Mouse (Mus musculus): Measurements from ENCODE around the gene Prr5l. TPM values are rescaled to one million over a fixed set of nuclear protein-coding genes. Genes with fewer than 3 reads are reported as not detected.
A peak's percentile ranks its signal among the peaks of the same experiment; 100 is the strongest.

The Prr5l gene
- 40.5 and 41.7 TPM in 2 replicates for polyA plus RNA-seq (2015; fragmentation: Nextera tagmentation; extraction: Ambion mirVana)

- H3K4me1 ChIP-seq: peaks cover 18% of the 10 kb centered on the region
- no peaks in the 10 kb centered on the region; the same call in 1 of the 2 replicates for H3K27me3 ChIP-seq
- no peaks in the 10 kb centered on the region for H3K36me3 ChIP-seq
- H3K27ac ChIP-seq: no peak within 1 kb of the TSS; the same call in 1 of the 2 replicates
- no peak within 1 kb of the TSS for H3K9ac ChIP-seq
- H3K9me3 ChIP-seq: no peaks in the 10 kb centered on the region
- H3K4me3 ChIP-seq: no peak within 1 kb of the TSS
- WGBS: 35% methylated on average over 3 of the region's 3 CpGs
- no peak for ATAC-seq (ENCODE audit: borderline replicate concordance, extremely low read depth, low FRiP score, low TSS enrichment)
- no peak within 1 kb of the TSS for H3K4me2 ChIP-seq
Observed at GRCm38 (mm10) chr2:101882998-101883397, at the start of gene Prr5l. Gene Prr5l, minus strand, starts transcription at chr2:101883027.

- no peak for ATAC-seq (ENCODE audit: borderline replicate concordance, extremely low read depth, low FRiP score, low TSS enrichment)
- no peaks in the 10 kb centered on the region; the same call in 1 of the 2 replicates for H3K4me1 ChIP-seq
- WGBS: 84% methylated on average over 14 of the region's 14 CpGs
- H3K27ac ChIP-seq: no peak overlapping the region
- no peaks in the 10 kb centered on the region for H3K36me3 ChIP-seq
- no peak overlapping the region for H3K9ac ChIP-seq
- H3K4me2 ChIP-seq: no peak overlapping the region
- H3K4me3 ChIP-seq: no peak overlapping the region
- no peaks in the 10 kb centered on the region for H3K9me3 ChIP-seq
- H3K27me3 ChIP-seq: no peaks in the 10 kb centered on the region
Observed at GRCm38 (mm10) chr2:101932169-101932936, 49.5 kb upstream of the Prr5l start.

GRCm38 (mm10) chr2:101925591-101926188 lies 42.9 kb upstream of the Prr5l start:
- no peaks in the 10 kb centered on the region for H3K27me3 ChIP-seq
- WGBS: 82% methylated on average over 12 of the region's 12 CpGs
- H3K4me3 ChIP-seq: no peak overlapping the region
- no peaks in the 10 kb centered on the region for H3K36me3 ChIP-seq
- no peak for ATAC-seq (ENCODE audit: borderline replicate concordance, extremely low read depth, low FRiP score, low TSS enrichment)
- H3K9me3 ChIP-seq: no peaks in the 10 kb centered on the region
- no peak overlapping the region for H3K4me2 ChIP-seq
- 0 out of 2 replicates have a peak, but pooled peaks cover 7% of the 10 kb centered on the region for H3K4me1 ChIP-seq
- no peak overlapping the region for H3K9ac ChIP-seq
- no peak overlapping the region for H3K27ac ChIP-seq

GRCm38 (mm10) chr2:101925183-101925582 lies 42.4 kb upstream of the Prr5l start:
- Histone ChIP-seq H3K27me3 (no peaks in the 10 kb centered on the region), H3K27ac (no peak overlapping the region), H3K36me3 (no peaks in the 10 kb centered on the region), H3K4me3 (no peak overlapping the region), H3K4me1 (0 out of 2 replicates have a peak, but pooled peaks cover 7% of the 10 kb centered on the region), H3K4me2 (no peak overlapping the region), H3K9ac (no peak overlapping the region), H3K9me3 (no peaks in the 10 kb centered on the region)
- WGBS: 83% methylated on average over 3 of the region's 3 CpGs
- no peak for ATAC-seq (ENCODE audit: borderline replicate concordance, extremely low read depth, low FRiP score, low TSS enrichment)

- Histone ChIP-seq H3K9ac (no peak overlapping the region), H3K4me2 (peak overlapping the region; percentile 3; the same call in 1 of the 2 replicates), H3K27me3 (no peaks in the 10 kb centered on the region), H3K9me3 (no peaks in the 10 kb centered on the region), H3K27ac (peak overlapping the region; percentile 0; the same call in 1 of the 2 replicates), H3K36me3 (no peaks in the 10 kb centered on the region), H3K4me1 (0 out of 2 replicates have a peak, but pooled peaks cover 7% of the 10 kb centered on the region), H3K4me3 (no peak overlapping the region)
- ATAC-seq (ENCODE audit: borderline replicate concordance, extremely low read depth, low FRiP score, low TSS enrichment): no peak
- WGBS: 59% methylated on average over 4 of the region's 4 CpGs
Observed at GRCm38 (mm10) chr2:101923181-101923580, 40.4 kb upstream of the Prr5l start.

GRCm38 (mm10) chr2:101922302-101922701 lies 39.5 kb upstream of the Prr5l start:
- Histone ChIP-seq H3K27ac (no peak overlapping the region), H3K4me2 (no peak overlapping the region), H3K27me3 (no peaks in the 10 kb centered on the region), H3K4me3 (no peak overlapping the region), H3K9me3 (no peaks in the 10 kb centered on the region), H3K9ac (no peak overlapping the region), H3K36me3 (no peaks in the 10 kb centered on the region), H3K4me1 (0 out of 2 replicates have a peak, but pooled peaks cover 7% of the 10 kb centered on the region)
- 88% methylated on average over 4 of the region's 4 CpGs for WGBS
- ATAC-seq (ENCODE audit: borderline replicate concordance, extremely low read depth, low FRiP score, low TSS enrichment): no peak

GRCm38 (mm10) chr2:101920136-101920554 lies 37.3 kb upstream of the Prr5l start:
- ATAC-seq (ENCODE audit: borderline replicate concordance, extremely low read depth, low FRiP score, low TSS enrichment): no peak
- 47% methylated on average over 2 of the region's 2 CpGs for WGBS
- Histone ChIP-seq H3K4me2 (no peak overlapping the region), H3K4me3 (no peak overlapping the region), H3K9me3 (no peaks in the 10 kb centered on the region), H3K27ac (no peak overlapping the region), H3K27me3 (no peaks in the 10 kb centered on the region), H3K36me3 (no peaks in the 10 kb centered on the region), H3K4me1 (0 out of 2 replicates have a peak, but pooled peaks cover 7% of the 10 kb centered on the region), H3K9ac (no peak overlapping the region)

- 81% methylated on average over 7 of the region's 7 CpGs for WGBS
- ATAC-seq (ENCODE audit: borderline replicate concordance, extremely low read depth, low FRiP score, low TSS enrichment): no peak
Observed at GRCm38 (mm10) chr2:101918518-101918917, 35.7 kb upstream of the Prr5l start.

GRCm38 (mm10) chr2:101909326-101910080 lies 26.7 kb upstream of the Prr5l start:
- no peak for ATAC-seq (ENCODE audit: borderline replicate concordance, extremely low read depth, low FRiP score, low TSS enrichment)
- Histone ChIP-seq H3K9me3 (no peaks in the 10 kb centered on the region), H3K9ac (no peak overlapping the region), H3K4me3 (no peak overlapping the region), H3K4me1 (peaks cover 5% of the 10 kb centered on the region; the same call in 1 of the 2 replicates), H3K27ac (no peak overlapping the region), H3K36me3 (no peaks in the 10 kb centered on the region), H3K27me3 (no peaks in the 10 kb centered on the region), H3K4me2 (no peak overlapping the region)
- WGBS: 84% methylated on average over 15 of the region's 15 CpGs

More at GRCm38 (mm10) chr2:101918518-101918917, 35.7 kb upstream of the Prr5l start:
- Histone ChIP-seq H3K9me3 (no peaks in the 10 kb centered on the region), H3K9ac (no peak overlapping the region), H3K4me2 (no peak overlapping the region), H3K4me1 (0 out of 2 replicates have a peak, but pooled peaks cover 2% of the 10 kb centered on the region), H3K27ac (no peak overlapping the region), H3K36me3 (no peaks in the 10 kb centered on the region), H3K4me3 (no peak overlapping the region), H3K27me3 (no peaks in the 10 kb centered on the region)

GRCm38 (mm10) chr2:101908773-101909172 lies 25.9 kb upstream of the Prr5l start:
- Histone ChIP-seq H3K4me1 (peaks cover 5% of the 10 kb centered on the region; the same call in 1 of the 2 replicates), H3K27me3 (no peaks in the 10 kb centered on the region), H3K4me3 (no peak overlapping the region), H3K4me2 (no peak overlapping the region), H3K27ac (no peak overlapping the region), H3K9me3 (no peaks in the 10 kb centered on the region), H3K9ac (no peak overlapping the region), H3K36me3 (no peaks in the 10 kb centered on the region)
- ATAC-seq (ENCODE audit: borderline replicate concordance, extremely low read depth, low FRiP score, low TSS enrichment): no peak
- 67% methylated on average over 13 of the region's 13 CpGs for WGBS

GRCm38 (mm10) chr2:101907386-101908022 lies 24.7 kb upstream of the Prr5l start:
- H3K4me2 ChIP-seq: no peak overlapping the region
- no peak overlapping the region for H3K9ac ChIP-seq
- no peaks in the 10 kb centered on the region for H3K27me3 ChIP-seq
- H3K4me1 ChIP-seq: peaks cover 5% of the 10 kb centered on the region; the same call in 1 of the 2 replicates
- no peaks in the 10 kb centered on the region for H3K36me3 ChIP-seq
- no peaks in the 10 kb centered on the region for H3K9me3 ChIP-seq
- H3K4me3 ChIP-seq: no peak overlapping the region
- H3K27ac ChIP-seq: no peak overlapping the region
- WGBS: 73% methylated on average over 10 of the region's 10 CpGs
- no peak for ATAC-seq (ENCODE audit: borderline replicate concordance, extremely low read depth, low FRiP score, low TSS enrichment)
